ENCODE assay signal across 11 mouse cellular contexts in genomic region chr9:42465661-42466091, GRCm38 (mm10). TPM values are rescaled to one million over a fixed set of nuclear protein-coding genes. Genes with fewer than 3 reads are reported as not detected.
DNase-seq lines count a peak whose midpoint lies in the region; ATAC-seq lines count a peak whose summit lies in the region.
"Had no signal": no experiment of that assay in that cellular context is flagged by ENCODE, and none has a peak within 500 bp of the region (broad histone marks: within the 10 kb centered on the region; RNA-seq: fewer than 3 reads in every experiment).

No protein-coding gene starts in this region.

- peak; percentile 36 to 37 for DNase-seq in spleen, postnatal 36 days (ENCODE audit: low spot score in 2 of 2)
- DNase-seq in spleen, adult 18-20 months, result no peak
- no peak for DNase-seq in frontal cortex, postnatal 10 days (ENCODE audit: low spot score in 2 of 2)
- DNase-seq in testis, postnatal 14 days (ENCODE audit: low spot score), result no peak
- no peak for DNase-seq in ovary, postnatal 14 days (ENCODE audit: low spot score)
- DNase-seq: cerebellum, adult 11 months; heart, postnatal 4 days; kidney, postnatal 14 days had no signal

- peak; percentile 67 for ATAC-seq in granulocyte monocyte progenitor cell, adult 5-6 weeks (replicated peaks; ENCODE audit: poor library complexity, severe bottlenecking)
- ATAC-seq in neutrophil, adult 5-6 weeks (ENCODE audit: extremely low read depth, insufficient number of reproducible peaks, low FRiP score, poor library complexity, severe bottlenecking), result peak; percentile 45
- ATAC-seq: intestine, embryonic 16.5 days had no signal

RNA-seq across cellular contexts. Expression of gene Tbcel, which starts 41.9 kb away (rescaled TPM):
- 10.0 and 14.3 TPM in 2 replicates for total RNA-seq in granulocyte monocyte progenitor cell, adult 5-6 weeks (2014; fragmentation: Nextera tagmentation)
- total RNA-seq in granulocyte monocyte progenitor cell, adult 5-6 weeks (2017), result 9.7 and 11.3 TPM in 2 replicates
- 21.4 and 22.0 TPM in 2 replicates for total RNA-seq in neutrophil, adult 5-6 weeks (2017)

Comparison
In these comparisons a context has a peak if more than half of its experiments do, and no peak if none do; other contexts are left out.
1. DNase-seq: peak in spleen, postnatal 36 days (2 of 2); none in spleen, adult 18-20 months (0 of 2), frontal cortex, postnatal 10 days (0 of 2), testis, postnatal 14 days (single experiment) and ovary, postnatal 14 days (single experiment).